Mouse (Mus musculus): ENCODE data around the gene C1qtnf3.

DNA sequence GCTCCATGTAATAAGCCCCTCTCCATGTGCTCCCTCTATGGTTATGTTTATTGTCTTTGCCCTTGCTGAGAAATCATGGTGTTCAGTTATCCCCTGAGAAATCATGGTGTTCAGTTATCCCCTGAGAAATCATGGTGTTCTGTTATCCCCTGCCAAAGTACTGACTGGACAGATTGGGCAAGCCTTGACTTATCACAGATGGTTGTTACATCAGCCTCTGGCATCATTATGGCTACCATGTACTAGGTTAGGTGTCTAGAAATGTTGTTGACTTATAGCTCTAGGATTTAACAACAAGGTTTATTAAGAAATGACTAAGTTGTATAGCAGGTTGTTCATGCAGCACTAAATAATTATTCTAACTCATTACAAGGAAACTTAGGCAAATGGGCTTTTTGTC, 30.1 kb upstream of the C1qtnf3 start:
- TF ChIP-seq CTCF (IDR thresholded peaks at IDR 0.05; ENCODE audit: extremely low read depth, insufficient read length, insufficient replicate concordance, low read depth, low read length): no peak
- TF ChIP-seq POLR2A (IDR thresholded peaks at IDR 0.05; ENCODE audit: low read depth, low read length): no peak
